Mouse (Mus musculus) CH12.LX (cell line): ENCODE results near the gene Tmem53.

Source experiments
- CHD2 ChIP-seq: IDR thresholded peaks from 2 replicates; pipeline ENCODE4 v1.6.1; 2011; ENCODE audit warnings: low read length, improper control_type of control experiment
- CTCF ChIP-seq, 2 experiments: IDR thresholded peaks in 1 of 2; conservative IDR thresholded peaks in 1 of 2; 2 replicates each; pipeline ENCODE4 v1.5.1; 2011 to 2012; ENCODE audit warnings: low read depth in 2 of 2, low read length in 2 of 2, improper control_type of control experiment in 1 of 2, inconsistent platforms in 1 of 2, mild to moderate bottlenecking in 1 of 2, moderate library complexity in 1 of 2
- E2F4 ChIP-seq: IDR thresholded peaks from 2 replicates; pipeline ENCODE4 v1.6.1; 2011; ENCODE audit warnings: low read depth, low read length, improper control_type of control experiment; ENCODE audit not compliant: insufficient replicate concordance
- EP300 ChIP-seq: IDR thresholded peaks from 2 replicates; pipeline ENCODE4 v1.6.1; 2011; ENCODE audit warnings: low read length, improper control_type of control experiment
- ETS1 ChIP-seq: conservative IDR thresholded peaks from 2 replicates; pipeline ENCODE4 v1.6.1; 2012; ENCODE audit warnings: low read depth, mild to moderate bottlenecking, inconsistent platforms, low read length, improper control_type of control experiment, moderate library complexity
- GABPA ChIP-seq: IDR thresholded peaks from 2 replicates; pipeline ENCODE4 v1.6.1; 2012; ENCODE audit warnings: low read depth, low read length, improper control_type of control experiment, inconsistent platforms; ENCODE audit not compliant: insufficient replicate concordance
- MAFK ChIP-seq: IDR thresholded peaks from 2 replicates; pipeline ENCODE4 v1.6.1; 2011; ENCODE audit warnings: low read length, improper control_type of control experiment; ENCODE audit not compliant: insufficient replicate concordance
- POLR2A ChIP-seq: IDR thresholded peaks from 2 replicates; pipeline ENCODE4 v1.6.1; 2011; ENCODE audit warnings: low read depth, mild to moderate bottlenecking, improper control_type of control experiment, low read length
- POLR2AphosphoS2 ChIP-seq: IDR thresholded peaks from 2 replicates; pipeline ENCODE4 v1.6.1; 2011; ENCODE audit warnings: low read depth, low read length, improper control_type of control experiment
- SMC3 ChIP-seq: IDR thresholded peaks from 2 replicates; pipeline ENCODE4 v1.6.1; 2011; ENCODE audit warnings: low read depth, low read length, improper control_type of control experiment
- USF1 ChIP-seq: IDR thresholded peaks from 2 replicates; pipeline ENCODE4 v1.6.1; 2014; ENCODE audit warnings: low read depth, mild to moderate bottlenecking, inconsistent platforms, low read length, improper control_type of control experiment
- ZC3H11A ChIP-seq: IDR thresholded peaks from 2 replicates; pipeline ENCODE4 v1.6.1; 2012; ENCODE audit warnings: low read depth, mild to moderate bottlenecking, inconsistent platforms, low read length, improper control_type of control experiment
- ZNF384 ChIP-seq: IDR thresholded peaks from 2 replicates; pipeline ENCODE4 v1.6.1; 2012; ENCODE audit warnings: low read depth, low read length, improper control_type of control experiment, inconsistent platforms

DNA sequence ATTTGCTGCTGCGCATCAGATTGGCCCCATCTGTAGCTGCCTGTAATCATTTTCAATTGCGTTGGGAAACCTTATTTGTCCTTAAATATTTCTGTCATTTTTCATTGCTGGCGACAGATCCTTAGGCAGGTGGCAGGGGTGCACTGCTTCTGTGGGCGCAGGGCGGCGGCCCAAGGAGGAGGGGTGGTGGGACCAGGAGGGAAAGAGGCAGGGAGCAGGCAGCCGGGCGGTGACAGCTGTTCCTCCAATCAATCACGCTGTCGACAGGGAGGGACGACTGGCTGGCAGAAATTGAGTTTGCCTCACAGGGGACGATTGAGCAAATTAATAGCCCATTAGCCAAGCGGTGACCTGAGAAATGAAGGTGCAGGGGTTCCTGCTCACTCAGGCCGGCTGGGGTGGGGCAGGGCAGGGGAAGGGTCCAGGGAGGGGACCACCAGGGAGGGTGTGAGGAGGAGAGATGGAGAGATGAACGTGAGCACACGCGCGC is 66.0 kb downstream of the Tmem53 start:
- TF ChIP-seq CTCF (conservative IDR thresholded peaks at IDR 0.05 in 1 of 2, IDR thresholded peaks at IDR 0.05 in 1 of 2; ENCODE audit: low read depth in 2 of 2, low read length in 2 of 2) (no peak), GABPA (no peak), E2F4 (no peak), ZC3H11A (no peak), ETS1 (no peak), USF1 (no peak), POLR2A (no peak), SMC3 (no peak), POLR2AphosphoS2 (no peak), EP300 (no peak), ZNF384 (no peak), CHD2 (no peak), MAFK (no peak)
